Comparison of ENCODE assay signal across 8 mouse cellular contexts in the genomic region with DNA sequence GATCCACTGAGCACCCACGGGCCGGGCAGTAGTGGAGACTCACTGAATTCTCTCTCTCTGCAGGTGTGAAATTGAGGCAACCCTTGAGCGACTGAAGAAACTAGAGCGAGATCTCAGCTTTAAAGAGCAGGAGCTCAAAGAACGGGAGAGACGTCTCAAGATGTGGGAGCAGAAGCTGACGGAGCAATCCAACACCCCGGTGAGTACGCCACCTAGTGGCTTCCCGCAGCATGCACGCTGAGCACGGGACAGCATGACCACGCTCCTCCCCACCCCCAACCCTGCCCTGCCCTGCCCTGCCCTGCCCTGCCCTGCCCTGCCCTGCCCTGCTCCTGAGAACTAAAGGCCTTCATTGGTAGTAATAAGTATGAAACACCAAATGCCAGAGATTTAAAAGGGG.
A peak's percentile ranks its signal among the peaks of the same experiment; 100 is the strongest.
DNase-seq lines count a peak whose midpoint lies in the region; ATAC-seq lines count a peak whose summit lies in the region.

No protein-coding gene starts in this region.

- H3K4me2 ChIP-seq in midbrain, embryonic 11.5 days: no peak overlapping the region
- no peak overlapping the region for H3K4me2 ChIP-seq in midbrain, embryonic 14.5 days (ENCODE audit: low read length)

- H3K27me3 ChIP-seq in midbrain, embryonic 11.5 days (ENCODE audit: control insufficient read depth, insufficient read depth, low read length): no peaks in the 10 kb centered on the region
- no peaks in the 10 kb centered on the region for H3K27me3 ChIP-seq in midbrain, embryonic 14.5 days (ENCODE audit: control insufficient read depth, insufficient read depth, low read length)

- peak; percentile 89 for DNase-seq in midbrain, embryonic 11.5 days (ENCODE audit: low spot score, missing footprints)
- no peak for DNase-seq in midbrain, embryonic 14.5 days
- peak; percentile 89 for DNase-seq in adrenal gland, postnatal 14 days
- peak; percentile 80 for DNase-seq in gastrocnemius, postnatal 14 days
- peak; percentile 67 for DNase-seq in kidney, postnatal 14 days
- peak; percentile 70 for DNase-seq in mesoderm, embryonic 11.5 days (ENCODE audit: low read depth, low spot score)
- DNase-seq in thymus, postnatal 14 days: peak; percentile 93
- no peak for DNase-seq in layer of hippocampus, postnatal 14 days (ENCODE audit: low spot score in 2 of 2)

- H3K36me3 ChIP-seq in midbrain, embryonic 11.5 days (ENCODE audit: control insufficient read depth, insufficient read depth, low read length): no peaks in the 10 kb centered on the region
- no peaks in the 10 kb centered on the region for H3K36me3 ChIP-seq in midbrain, embryonic 14.5 days (ENCODE audit: control insufficient read depth, insufficient read depth, low read length)

- H3K27ac ChIP-seq in midbrain, embryonic 11.5 days (ENCODE audit: low read depth, low read length): no peak overlapping the region
- no peak overlapping the region for H3K27ac ChIP-seq in midbrain, embryonic 14.5 days (replicated peaks; ENCODE audit: low read depth, low read length)

- no peaks in the 10 kb centered on the region for H3K9me3 ChIP-seq in midbrain, embryonic 11.5 days (ENCODE audit: control insufficient read depth, low read length)
- 0 out of 2 replicates have a peak, but pooled peaks cover 7% of the 10 kb centered on the region for H3K9me3 ChIP-seq in midbrain, embryonic 14.5 days (ENCODE audit: control insufficient read depth, low read length)

- no peak for ATAC-seq in midbrain, embryonic 11.5 days (ENCODE audit: low FRiP score)
- no peak for ATAC-seq in midbrain, embryonic 14.5 days (ENCODE audit: low FRiP score, low TSS enrichment)

- no peak overlapping the region for H3K9ac ChIP-seq in midbrain, embryonic 11.5 days (ENCODE audit: low read length)
- no peak overlapping the region for H3K9ac ChIP-seq in midbrain, embryonic 14.5 days (replicated peaks; ENCODE audit: low read length)

- WGBS in midbrain, embryonic 11.5 days: 25% methylated on average over 13 of the region's 13 CpGs
- WGBS in midbrain, embryonic 14.5 days: 23% methylated on average over 13 of the region's 13 CpGs

- intact Hi-C loops in gastrocnemius, postnatal 14 days (cut with DNase I; ENCODE audit: low total_unique reads): no loop called here

- H3K4me3 ChIP-seq in midbrain, embryonic 11.5 days (ENCODE audit: low read depth, low read length): no peak overlapping the region
- H3K4me3 ChIP-seq in midbrain, embryonic 14.5 days (replicated peaks; ENCODE audit: low read depth, low read length): no peak overlapping the region

- no peaks in the 10 kb centered on the region for H3K4me1 ChIP-seq in midbrain, embryonic 11.5 days (ENCODE audit: control insufficient read depth, insufficient read depth, low read length)
- no peaks in the 10 kb centered on the region for H3K4me1 ChIP-seq in midbrain, embryonic 14.5 days (ENCODE audit: control insufficient read depth, insufficient read depth, low read length)

Comparison
In these comparisons a context has a peak if more than half of its experiments do, and no peak if none do; other contexts are left out.
1. DNase-seq: peak in midbrain, embryonic 11.5 days (single experiment), adrenal gland, postnatal 14 days (single experiment), gastrocnemius, postnatal 14 days (single experiment), kidney, postnatal 14 days (single experiment), mesoderm, embryonic 11.5 days (single experiment) and thymus, postnatal 14 days (single experiment); none in midbrain, embryonic 14.5 days (single experiment) and layer of hippocampus, postnatal 14 days (0 of 2).